Mouse (Mus musculus) MEL (cell line): ENCODE results near the gene Myo10.

Source experiments
- EP300 ChIP-seq, 2 experiments: IDR thresholded peaks; 2 replicates each; pipeline ENCODE4 v1.6.1; 2011; ENCODE audit warnings: improper control_type of control experiment in 2 of 2, low read length in 2 of 2, low read depth in 1 of 2, mild to moderate bottlenecking in 1 of 2
- GATA1 ChIP-seq: IDR thresholded peaks from 2 replicates; pipeline ENCODE4 v1.6.1; 2011; ENCODE audit warnings: low read depth, low read length, improper control_type of control experiment
- MAFK ChIP-seq: IDR thresholded peaks from 2 replicates; pipeline ENCODE4 v1.6.1; 2011; ENCODE audit warnings: low read depth, mild to moderate bottlenecking, low read length, improper control_type of control experiment, borderline replicate concordance
- MAX ChIP-seq: IDR thresholded peaks from 2 replicates; pipeline ENCODE4 v1.6.1; 2011; ENCODE audit warnings: low read length, improper control_type of control experiment
- POLR2A ChIP-seq, 2 experiments: IDR thresholded peaks; 2 replicates each; pipeline ENCODE4 v1.6.1; 2011 to 2012; ENCODE audit warnings: low read length in 2 of 2, mild to moderate bottlenecking in 2 of 2, control low read depth in 1 of 2, improper control_type of control experiment in 1 of 2, low read depth in 1 of 2, moderate library complexity in 1 of 2; ENCODE audit not compliant: control insufficient read depth in 1 of 2, insufficient read depth in 1 of 2, poor library complexity in 1 of 2
- TCF12 ChIP-seq: IDR thresholded peaks from 2 replicates; pipeline ENCODE4 v1.6.1; 2014; ENCODE audit warnings: low read depth, mild to moderate bottlenecking, inconsistent platforms, low read length, improper control_type of control experiment, moderate library complexity

DNA sequence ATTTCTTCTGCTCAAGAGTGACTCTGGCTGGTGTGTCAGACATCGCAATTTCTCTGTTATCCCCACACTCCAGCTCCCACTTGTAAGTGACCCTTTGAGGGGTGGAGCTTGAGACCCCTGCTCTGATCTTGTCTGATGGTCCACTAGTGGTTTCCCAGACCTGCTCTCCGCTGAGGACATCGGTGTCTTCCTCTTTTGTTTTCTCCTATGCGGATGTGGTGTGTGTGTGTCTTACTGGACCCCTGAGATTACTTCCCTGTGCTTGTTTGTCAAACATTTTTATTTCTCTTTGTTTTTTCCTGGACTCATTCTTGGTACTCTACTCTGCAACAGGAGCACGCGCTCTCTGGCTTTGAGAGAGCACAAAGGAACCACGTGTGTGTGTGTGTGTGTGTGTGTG lies 239.6 kb downstream of the Myo10 start:
- no peak for TF ChIP-seq POLR2A (IDR thresholded peaks at IDR 0.05; ENCODE audit: control insufficient read depth in 1 of 2, insufficient read depth in 1 of 2, low read depth in 1 of 2, low read length in 2 of 2, poor library complexity in 1 of 2)
- no peak for TF ChIP-seq MAFK
- TF ChIP-seq GATA1 = no peak
- no peak for TF ChIP-seq EP300 (IDR thresholded peaks at IDR 0.05; ENCODE audit: low read depth in 1 of 2, low read length in 2 of 2)
- no peak for TF ChIP-seq TCF12
- TF ChIP-seq MAX = no peak
